Mouse (Mus musculus) layer of hippocampus, postnatal 25 days (tissue): ENCODE measurements around the gene Sri. TPM values are rescaled to one million over a fixed set of nuclear protein-coding genes. Genes with fewer than 3 reads are reported as not detected.
"Not testable (repeated sequence)": the region's sequence is repeated elsewhere in the genome, so short reads cannot be mapped to it uniquely, and the experiment has no call there.

ENCODE experiments used
- DNase-seq, 2 experiments: peaks; one replicate each; pipeline ENCODE4 v3.0.0; 2022; ENCODE audit warnings: mixed read lengths in 2 of 2, low spot score in 1 of 2; ENCODE audit errors: extremely low spot score in 1 of 2
- total RNA-seq, 2 experiments: library from RNA; stranded (reverse); gene quantifications; 2 replicates each; pipeline ENCODE4 v1.2.3; 2021

The Sri gene
- total RNA-seq: 100 to 1,000 TPM; 107 to 111 TPM

DNA sequence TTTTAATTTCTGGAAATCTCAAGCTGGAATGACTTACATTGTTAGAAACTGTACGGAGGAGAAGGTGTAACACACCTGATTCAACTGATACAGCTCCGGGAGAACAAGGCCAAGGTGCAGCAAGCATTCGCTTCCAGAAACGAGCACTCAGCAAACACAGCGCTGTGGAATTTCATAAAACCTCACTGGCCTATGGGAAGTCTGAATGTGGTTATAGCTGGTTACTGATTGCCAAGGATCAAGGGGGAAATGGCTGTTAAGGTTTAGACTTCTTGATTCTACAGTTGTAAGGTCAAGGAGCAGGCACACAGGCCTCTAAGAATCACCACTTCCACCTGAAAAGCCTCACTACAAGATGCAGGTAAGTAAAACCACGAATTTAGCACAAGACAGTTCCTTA lies at the start of gene Sri:
Gene Sri (plus strand): TSS at position 224 of the 400 bp plus-strand sequence.
- DNase-seq: no peak

DNA sequence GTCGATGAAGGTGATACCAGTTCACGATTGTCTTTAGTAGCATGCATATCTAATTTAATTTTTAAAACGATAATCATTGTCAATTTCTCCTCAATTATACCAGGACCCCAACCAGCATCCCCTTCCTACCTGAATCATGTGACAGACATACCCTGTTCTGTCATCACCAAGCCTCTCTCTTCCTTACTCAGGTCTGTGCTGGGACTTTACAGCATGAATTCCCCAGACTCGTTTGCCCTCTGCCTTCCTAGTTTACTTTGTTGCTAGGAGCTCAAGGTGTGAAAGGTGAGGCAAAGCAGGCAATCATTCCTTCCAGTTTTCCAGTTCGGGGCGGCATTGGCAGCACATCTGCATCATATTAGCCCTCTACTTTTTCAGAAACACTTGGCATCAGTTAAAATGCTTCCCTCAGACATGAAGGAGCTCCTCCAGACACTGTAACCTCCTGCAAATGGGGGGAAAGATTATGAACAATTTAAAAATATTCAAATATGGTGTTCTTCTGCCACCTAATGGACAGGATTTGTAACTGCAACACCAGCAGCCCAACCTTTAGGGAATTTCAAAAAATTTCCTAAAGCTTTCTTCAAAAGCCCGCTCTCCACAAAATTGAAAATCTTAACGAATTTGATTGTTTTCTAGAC lies 49.4 kb upstream of the Sri start:
- DNase-seq: peak in 1 of 2 experiments; percentile 8

DNA sequence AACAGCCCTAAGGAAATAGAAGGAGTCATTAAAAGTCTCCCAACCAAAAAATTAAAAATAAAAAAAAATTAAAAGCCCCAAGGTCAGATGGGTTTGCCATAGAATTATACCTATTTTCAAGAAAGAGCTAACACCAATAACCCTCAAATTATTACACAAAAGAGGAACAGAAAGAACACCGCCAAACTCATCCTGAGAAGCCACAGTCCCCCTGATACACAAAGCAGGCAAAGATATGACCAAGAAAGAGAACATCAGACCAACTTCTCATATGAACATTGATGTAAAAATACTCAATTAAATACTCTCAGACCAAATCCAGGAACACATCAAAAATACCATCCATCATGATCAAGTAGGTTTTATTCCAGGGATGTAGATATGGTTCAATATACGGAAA lies 48.8 kb upstream of the Sri start:
- DNase-seq: no peak

DNA sequence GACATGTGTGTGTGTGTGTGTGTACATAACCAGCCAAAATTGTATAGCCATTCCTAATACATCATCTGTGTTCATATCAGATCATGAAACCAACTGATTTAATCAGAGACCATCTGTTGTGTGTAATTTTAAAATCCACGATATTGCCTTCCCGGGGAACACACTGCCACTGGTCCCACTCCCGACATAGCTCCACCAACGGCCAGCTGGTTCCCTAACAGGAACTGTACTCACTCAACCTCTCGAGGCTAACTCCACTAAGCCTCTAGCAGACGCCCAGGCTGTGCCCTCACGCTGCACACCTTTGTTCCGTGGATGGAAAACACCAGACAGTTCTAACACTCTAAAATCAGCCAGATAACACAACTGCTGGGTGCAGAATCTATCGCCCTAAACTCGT lies 45.4 kb upstream of the Sri start:
- peak in 1 of 2 experiments; percentile 8 for DNase-seq

DNA sequence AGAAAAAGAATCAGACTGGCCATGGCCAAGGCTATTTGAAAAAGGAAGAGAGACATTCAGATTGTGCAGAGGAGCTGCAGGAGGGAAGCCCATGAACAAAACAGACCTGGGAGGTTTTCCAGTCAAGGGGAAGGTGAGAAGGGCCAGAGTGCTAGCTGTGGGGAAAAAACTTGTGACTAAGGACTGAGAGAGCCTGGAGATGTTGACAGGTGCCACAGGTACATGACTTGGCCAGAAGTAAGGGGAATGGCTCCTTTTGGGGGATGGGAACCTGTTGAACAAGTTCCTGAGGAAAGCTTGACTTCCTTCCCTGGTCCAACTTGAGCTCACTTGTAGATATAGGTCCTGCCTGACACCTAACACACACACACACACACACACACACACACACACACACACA lies 43.1 kb upstream of the Sri start:
- no peak for DNase-seq

DNA sequence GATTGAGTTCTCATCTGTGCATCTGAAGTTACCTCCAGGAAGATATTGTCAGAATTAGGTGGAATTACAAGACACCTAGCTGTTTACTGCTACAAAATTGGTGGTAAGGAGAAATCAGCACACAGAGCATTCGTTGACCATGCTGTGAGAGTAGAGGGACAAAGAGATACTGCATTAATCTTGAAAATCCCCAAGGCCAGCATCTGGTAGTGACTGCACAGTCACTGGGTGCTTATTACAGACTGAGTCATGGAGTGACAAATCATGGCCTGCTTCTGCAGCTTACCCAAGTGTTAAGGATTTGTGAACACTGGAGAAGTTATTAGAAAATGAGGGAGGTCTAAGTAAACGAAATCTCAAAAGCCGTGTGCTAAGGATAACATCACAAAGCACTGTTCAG lies 32.6 kb upstream of the Sri start:
- no peak for DNase-seq

DNA sequence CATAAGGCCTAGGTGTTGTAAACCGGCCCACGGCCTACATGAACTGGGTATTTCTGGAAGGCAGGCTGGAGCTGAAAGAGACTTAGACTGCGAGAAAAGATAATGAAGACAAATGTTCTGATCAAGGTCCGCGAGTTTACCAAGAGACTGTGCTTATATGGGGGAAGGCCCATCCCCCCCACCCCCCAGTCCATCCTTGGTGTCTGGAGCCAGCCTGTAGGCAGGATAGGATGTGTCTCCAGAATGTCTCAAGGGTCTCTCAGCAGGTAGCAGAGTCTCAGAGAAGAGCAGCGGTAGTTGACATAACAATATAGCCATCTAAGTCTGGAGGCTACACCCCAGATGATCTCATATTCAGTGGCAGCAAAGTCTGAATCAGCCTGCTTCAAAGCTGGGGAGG lies 11.3 kb upstream of the Sri start:
- DNase-seq: not testable (repeated sequence)

DNA sequence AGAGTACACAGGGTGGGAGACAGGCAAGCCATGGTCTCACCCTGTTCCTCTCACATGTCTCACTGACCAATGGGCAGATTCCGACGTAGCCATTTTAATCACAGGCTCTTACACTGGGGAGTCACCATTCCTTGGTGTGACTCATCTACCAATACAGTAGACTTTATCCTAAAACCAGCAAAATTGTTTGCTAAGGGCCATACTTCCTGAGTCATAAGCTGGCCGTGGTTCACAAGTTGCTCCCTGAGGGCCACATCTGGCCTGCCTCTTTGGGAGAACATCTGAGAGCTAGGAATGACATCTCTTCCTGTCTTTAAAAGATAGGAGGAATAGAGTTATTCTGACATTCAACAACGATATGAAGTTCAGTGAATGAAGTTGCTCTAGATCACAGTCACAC lies 7.9 kb downstream of the Sri start:
- no peak for DNase-seq

DNA sequence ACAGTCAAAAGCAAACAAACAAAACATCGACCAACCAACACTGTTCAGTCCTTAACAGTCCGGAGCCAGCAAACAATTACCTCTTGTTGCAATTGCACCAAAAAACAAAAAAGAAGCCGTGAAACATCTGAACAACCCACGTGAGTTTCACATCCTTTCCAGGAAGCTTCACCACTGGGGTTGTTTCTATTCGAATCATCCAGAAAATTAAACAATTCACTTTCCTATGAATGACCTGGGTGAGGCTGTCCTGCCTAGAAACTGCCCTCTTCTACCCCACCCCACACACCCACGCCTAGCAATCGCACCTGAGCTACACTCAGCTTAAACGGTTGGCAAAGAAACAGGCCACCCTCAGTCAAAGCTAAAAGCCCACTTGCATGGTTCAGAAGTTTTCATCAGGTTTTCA lies 9.8 kb downstream of the Sri start:
- no peak for DNase-seq

DNA sequence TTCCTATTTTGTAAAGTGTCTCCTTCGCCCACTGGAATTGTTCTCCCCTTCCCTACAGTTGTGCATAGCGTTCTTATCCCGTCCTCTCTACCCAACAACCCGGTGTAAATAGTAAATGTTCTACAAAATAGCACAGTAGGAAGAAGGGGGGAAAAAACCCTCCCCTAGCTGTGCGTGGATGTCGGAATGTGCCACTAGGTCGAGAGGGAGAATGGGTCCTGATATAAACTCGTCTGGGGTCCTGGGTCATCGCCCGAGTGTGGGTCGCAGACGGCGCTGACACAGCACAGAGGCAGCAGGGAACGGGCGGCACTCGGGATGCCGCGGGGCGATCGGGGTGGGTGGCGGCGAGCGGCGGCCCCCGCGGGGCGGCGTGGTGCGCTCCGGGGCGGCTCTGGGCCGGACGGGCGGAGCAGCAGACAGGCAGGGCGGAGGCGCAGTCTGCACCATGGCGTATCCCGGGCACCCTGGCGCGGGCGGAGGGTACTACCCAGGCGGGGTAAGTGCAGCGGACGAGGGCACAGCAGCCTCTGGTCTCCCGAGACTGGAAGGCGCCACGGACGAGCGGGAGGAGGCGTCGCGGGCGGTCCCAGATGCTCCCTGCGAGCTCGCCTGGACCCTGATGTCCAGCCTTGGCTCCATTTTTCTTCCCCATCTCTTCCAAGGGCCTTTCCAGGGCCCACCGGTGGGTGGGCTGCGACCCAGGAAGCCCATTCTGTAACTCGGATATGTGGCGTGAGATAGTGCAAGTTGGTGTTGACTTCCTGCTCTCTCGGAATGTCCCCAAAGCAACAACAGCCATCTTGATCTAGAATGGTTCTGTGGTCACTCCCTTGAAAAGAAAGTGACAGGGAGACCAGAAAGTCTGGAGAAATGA lies 10.5 kb downstream of the Sri start:
- peak; percentile 71 to 81 for DNase-seq

DNA sequence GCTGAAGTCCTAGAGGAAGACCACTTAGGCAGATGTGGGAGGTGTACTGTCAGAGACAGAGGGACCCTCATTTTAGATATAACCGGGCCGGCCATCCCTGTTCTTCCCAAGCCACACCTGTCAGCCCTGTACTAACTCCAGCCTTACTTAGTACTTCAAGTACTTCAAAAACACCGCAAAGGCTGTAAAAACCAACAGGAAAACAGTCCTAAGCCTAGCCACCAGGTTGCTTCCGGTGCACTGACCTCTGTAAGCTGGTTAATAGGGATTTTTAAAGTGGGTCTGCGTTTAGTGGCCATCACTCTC lies 11.1 kb downstream of the Sri start:
- no peak for DNase-seq

DNA sequence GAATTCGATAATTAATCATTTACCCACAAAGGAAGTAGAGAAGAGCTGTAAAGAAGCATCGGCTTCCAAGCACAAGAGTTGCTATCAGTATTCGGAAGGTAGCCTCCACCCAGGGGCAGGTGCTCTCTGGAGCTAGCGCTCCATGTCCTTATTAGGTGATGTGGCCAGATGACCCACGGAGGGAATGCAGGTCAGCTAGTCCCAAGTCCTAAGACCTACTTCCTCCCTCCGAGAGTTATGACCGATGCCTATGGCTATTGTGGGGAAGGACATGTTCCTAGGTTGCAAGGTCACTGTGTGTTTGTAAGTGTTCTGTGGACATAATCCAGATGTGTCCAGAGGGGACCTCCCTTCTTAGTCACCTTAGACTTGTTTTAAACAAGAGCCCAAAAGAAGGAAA lies 12.2 kb downstream of the Sri start:
- DNase-seq: no peak

DNA sequence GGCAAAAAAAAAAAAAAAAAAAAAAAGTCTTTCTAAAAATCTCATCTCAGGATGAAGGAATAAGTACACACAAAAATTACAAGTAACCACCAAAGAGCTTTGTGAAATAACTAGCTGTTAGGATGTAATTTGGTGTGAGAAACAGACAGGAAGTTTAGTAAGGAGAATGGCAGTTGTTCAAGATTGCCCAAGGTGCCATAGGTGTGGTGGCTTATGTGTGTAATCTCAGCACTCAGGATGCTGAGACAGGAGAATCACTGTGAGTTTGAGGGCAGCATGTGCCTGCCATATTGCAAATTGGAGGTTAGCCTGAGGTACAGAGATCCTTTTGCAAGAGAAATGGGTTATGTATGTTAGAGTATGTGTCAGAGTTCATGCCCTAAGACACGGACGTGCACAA lies 16.6 kb downstream of the Sri start:
- no peak for DNase-seq

DNA sequence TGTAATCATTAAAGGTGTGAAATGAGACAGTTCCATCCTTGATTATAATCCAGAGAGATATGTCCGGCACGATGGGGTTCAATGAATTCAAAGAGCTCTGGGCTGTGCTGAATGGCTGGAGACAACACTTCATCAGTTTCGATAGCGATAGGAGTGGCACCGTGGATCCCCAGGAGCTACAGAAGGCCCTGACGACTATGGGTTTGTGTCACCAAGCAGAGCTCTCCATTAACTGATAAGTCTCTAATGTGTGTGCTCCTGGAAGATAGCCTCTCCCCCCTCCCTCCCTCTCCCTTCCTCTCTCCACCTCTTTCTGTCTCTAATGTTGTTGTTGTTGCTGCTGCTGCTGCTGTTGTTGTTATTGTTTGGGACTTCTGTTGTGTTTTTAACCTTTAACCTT lies 17.3 kb downstream of the Sri start:
- no peak for DNase-seq

DNA sequence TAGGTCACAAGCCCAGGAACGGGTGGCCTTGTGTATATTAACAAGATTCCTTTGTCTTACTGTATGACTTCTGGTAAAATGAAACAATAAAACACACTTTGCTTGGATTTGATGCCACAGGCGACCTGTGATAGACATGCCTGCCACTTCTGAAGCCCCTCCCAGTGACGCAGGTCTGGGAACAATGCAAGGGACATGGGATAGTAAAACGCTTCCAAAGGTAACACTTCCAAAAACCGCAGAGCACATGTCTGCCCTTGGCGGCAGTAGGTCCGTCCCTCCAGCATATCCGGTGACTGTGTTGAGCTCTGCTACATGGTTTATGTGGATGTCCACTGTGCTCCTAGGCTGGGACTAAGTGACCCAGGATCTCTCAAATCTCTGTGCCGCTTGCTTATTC lies 27.5 kb downstream of the Sri start:
- DNase-seq: no peak

DNA sequence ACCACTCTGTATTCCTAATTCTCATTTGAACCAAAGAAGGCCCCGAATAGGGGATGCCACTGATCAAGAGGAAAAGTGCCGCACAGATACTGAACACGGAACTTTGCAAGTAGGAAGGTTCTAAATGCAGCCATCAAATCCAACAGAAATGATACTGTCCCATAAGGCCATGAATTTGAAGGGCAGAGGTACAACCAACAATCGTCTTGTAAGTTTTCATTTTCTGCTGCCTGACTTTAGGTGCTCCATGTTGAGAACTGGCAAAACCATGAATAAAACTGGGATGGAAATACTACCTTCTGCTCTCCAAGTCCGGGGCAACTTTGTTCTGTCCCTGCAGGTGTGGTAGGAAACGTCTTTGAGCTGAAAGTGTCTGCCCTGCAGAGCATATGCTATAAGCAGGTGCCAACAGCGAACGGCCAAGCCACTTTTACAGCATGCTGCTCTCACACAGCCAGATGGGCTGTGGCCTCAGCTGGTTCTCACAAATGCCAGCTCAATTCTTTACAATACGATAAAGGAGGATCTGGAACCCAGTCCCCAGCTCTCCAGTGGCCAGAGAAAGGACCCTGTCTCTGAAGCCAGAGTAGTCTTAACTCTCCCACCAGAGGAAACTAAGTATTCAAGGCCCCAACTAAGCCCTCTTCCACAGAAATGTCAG lies 28.2 kb downstream of the Sri start:
- DNase-seq: no peak

DNA sequence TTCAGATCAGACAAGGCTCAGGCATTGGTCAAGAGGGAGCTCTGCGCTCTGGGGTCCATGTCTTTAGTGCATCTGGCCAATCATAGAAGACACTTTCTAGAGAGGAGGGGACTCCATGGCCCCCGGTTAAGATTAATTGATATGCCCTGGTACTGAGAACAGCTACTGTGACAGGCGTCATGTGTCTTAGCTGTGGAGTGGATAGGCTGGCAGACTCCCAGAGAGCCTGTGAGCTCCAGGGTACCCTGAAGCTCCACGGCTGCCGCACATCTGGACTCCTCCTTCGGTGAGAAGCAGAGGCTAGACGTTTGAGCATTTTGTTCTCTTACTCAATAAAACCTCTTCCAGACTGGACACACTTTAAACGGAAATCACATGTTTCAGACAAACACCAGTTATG lies 31.6 kb downstream of the Sri start:
- no peak for DNase-seq

DNA sequence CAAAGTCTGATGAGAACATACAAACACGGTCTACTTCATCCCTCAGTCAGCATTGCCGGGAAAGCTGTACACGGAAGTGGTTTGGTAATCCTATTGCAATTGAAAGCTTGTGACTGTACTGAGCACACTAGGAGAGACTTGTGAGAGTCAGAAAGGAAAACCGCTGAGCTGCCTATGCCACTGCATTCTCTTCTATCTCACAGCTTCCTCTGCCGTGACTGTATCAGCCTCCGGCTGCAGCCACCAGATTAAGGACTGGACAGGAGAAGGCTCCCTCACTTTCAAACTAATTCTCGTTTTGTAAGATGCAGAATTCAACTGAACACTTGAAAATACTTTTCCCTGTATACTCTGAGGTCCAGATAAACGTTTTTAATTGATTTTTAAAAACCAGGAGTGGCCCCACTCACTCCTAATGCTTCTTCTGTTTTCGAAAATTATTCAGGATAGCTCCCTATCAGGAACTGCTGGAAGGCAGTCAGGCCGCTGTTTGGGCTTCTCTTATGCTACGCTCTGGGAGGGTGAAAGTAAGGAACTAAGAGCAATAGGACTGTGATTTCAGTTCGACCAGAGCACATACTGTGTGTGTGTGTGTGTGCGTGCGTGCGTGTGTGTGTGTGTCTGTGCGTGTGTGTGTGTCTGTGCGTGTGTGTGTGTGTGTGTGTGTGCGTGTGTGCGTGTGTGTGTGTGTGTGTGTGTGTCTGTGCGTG lies 37.1 kb downstream of the Sri start:
- DNase-seq: no peak

DNA sequence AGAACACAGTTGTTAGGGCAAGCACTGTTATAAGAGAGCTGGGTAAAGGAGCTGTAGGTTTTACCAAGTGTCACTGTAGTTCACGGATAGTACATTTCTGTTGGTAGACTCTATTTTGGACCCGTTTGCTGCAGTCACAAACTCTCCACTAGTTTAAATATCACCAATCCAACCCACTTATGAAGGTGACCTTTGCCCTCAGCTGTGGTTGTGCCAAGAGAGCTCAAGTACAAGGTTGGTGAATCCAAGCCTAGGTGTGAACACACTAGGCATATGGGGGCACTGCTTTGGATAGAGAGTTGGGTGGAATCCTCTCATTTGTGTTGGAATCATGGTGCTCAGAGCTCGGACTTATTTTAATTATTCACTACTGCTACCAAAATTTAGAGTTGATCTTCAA lies 39.8 kb downstream of the Sri start:
- DNase-seq: no peak

DNA sequence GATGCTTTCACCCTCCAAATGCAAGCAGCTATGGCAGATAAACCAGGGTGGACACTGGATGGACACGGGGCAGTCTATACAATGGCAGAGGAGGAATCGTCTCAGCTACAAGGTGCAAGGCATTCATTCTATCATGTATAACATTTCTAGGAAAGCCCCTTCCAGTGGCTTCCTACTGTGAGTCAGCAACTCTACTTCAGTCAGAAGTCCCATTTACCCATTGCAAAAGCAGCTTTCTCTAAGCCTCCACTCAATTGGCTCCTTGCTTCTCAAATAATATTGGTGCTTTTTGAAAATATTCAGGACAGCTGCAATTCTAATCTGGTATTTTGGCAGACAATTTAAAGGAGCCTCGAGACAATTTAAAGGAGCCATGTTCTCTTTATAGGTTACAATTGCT lies 42.3 kb downstream of the Sri start:
- DNase-seq: no peak

DNA sequence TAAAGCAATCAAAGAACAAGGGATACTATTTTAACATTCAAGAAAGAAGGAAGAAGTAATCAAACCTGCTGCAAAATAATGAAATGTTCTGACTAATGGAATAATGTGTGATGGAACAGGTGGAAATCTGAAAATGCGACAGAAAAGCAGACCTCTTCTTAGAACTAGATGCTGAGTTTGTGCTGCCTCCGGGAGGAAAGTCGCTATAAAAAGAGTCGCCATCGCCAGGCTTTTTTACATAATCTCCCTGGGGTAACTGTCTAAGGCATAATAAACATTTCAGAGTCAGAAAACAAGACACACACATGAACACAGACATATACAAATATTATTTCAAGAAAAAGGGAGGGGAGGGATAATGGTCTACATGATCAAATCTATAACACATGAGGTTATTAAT lies 49.0 kb downstream of the Sri start:
- DNase-seq: no peak
